Mouse (Mus musculus) spleen, postnatal 4 days (tissue): Measurements from ENCODE around the gene Bicc1.

Source experiments
- DNase-seq, 2 experiments: peaks; one replicate each; pipeline ENCODE4 v3.0.0; 2022; ENCODE audit warnings: low spot score in 2 of 2

Gene Bicc1

DNA sequence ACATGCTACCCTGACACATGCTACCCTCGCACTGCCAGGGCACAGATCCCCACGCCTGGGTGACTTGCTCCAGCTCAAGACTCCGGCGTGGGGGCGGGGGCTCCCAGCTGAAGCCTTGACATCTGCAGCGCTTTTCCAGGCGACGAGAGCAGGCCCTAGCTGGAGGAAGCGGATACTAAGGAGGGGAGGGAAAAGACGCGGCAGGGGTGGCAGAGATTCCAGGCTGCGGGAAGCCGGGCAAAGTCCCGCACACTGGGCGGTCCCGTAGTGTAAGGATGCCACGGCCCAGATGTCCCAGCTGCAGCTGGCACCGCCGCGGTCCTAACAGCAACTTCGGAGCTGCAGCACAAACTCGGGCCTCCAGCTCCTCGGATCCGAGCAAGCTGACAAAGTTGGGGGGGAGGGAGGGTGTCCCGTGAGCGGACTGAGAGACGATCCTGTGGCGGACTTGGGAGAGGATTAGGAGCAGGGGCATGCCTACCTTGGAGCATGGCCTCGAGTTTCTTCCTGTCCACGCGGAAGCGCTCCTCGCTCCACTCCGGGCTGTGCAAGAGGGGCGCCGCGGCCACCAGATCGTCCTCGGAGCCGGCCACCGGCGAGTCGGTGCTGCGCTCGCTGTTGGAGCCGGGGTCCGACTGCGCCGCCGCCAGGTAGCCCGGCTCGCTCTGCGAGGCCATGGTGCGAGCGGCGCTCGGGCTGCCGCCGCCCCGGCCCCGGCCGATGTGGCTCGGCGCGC lies 392 bp downstream of the Bicc1 start:
- DNase-seq: no peak

DNA sequence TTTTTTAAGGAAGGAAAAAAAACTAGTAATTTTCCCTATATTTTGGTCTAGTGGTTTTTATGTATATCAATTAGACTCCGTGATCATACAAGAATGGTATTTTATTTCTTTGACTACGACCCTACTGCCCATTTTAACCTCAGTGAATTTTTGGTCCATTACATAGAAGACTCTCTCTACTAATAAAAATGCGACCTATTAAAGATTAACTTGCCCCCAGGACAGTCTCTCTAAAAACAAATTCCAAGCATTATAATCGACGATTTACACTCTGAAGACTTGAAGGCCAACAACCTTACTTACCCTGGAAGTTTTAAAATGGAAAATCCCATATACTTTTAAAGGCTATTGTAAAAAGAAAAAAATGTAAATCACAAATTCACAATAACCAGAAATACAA lies 2.9 kb downstream of the Bicc1 start:
- no peak for DNase-seq

DNA sequence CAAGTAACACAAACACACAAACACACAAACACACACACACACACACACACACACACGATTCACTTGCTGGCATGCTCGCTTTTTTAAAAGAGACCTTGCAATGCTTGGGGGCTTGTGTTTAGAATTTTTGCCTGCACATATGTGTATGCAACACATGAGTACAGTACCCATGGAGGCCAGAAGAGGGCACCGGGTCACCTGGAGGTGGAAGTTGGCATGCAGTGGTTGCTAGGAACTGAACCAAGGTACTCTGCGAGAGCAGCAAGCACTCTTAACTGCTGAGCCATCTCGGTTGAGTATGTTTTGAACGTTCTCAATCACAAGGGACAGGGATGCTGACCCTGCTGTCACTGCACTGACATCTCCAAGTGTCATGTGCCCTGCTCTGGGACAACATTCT lies 5.9 kb downstream of the Bicc1 start:
- DNase-seq: no peak

DNA sequence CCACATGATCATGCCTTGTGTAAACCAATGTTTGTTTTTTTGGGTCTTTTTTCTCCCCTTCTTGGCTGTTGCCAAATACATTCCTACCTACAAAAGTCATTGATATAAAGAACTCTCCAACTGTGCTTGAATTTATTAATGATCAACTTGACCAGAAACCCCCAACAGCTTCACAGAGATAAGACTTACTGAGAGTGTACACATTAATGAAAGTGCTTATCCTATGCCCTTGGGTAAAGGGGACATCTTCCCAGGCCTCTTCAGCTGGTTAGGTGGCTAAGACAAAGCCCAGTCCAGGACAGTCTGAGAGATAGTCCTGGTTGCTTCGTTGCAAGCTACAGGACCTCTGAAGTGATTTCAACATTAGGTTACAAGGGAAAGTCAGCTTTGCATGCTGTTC lies 6.4 kb downstream of the Bicc1 start:
- no peak for DNase-seq

DNA sequence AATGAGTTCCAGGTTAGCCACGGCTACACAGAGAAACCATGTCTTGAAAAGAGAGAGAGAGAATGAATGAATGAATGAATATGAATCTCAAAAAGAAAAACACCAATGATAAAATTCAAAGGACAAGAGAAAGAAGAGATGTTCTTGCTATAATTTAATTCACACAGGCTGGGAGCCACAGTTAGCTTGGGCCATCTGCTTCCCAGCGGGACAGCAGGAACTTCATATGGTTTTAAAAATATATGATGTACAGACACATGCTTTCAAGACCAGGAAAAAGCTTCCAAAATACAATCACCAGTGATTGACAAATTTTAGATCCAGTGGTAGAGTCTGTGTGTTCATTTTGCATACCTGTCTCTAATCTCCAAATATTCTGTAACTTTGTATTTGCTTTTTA lies 9.0 kb downstream of the Bicc1 start:
- DNase-seq: no peak

DNA sequence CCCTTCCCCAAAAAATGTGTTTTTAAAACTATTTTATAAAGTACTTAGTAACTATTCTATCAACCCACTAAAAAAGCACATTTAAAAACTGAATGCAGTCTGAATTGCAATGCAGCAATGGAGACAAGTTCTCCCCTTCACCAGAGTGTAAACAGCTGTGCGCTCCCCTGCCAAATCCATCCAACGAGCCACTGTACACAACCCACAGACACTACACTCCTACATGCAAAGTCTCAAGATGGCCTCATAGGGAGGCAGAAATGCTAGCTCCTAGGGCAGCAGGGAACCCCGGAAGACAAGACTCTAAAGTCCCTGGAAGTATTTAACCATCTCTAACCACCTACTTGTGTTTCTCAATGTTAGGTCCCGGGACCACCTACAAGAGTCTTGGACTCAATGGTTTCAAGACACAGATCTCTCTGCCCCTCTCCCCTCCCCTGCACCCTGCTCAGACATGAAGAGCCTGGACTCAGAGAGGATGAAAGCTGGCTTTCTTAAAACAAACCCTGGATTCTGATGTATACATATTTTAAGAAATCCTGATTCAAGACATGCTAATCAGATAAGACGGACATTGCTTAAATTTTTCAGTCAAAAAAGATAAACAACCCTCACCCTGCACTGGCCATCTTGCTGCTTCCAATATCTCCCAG lies 10.4 kb downstream of the Bicc1 start:
- no peak for DNase-seq

DNA sequence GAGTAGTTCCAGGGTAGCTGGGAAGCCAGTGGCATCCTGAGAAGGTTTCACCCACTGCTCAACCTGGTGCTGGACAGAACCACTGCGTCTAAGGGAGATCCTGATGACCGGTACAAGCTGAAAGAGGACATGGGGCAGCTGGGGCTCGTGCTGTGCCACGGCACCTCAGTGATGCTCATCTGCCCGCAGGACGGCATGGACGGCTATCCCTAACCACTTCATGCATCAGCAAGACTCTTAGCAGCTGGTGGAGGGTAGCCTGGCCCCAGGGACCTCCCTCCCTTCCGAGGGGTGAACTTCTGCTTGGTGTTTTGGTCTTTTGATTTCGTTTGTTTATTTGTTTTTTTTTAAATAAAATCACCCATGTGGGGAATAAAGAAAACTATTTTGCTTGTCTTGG lies 11.3 kb downstream of the Bicc1 start:
- DNase-seq: no peak

DNA sequence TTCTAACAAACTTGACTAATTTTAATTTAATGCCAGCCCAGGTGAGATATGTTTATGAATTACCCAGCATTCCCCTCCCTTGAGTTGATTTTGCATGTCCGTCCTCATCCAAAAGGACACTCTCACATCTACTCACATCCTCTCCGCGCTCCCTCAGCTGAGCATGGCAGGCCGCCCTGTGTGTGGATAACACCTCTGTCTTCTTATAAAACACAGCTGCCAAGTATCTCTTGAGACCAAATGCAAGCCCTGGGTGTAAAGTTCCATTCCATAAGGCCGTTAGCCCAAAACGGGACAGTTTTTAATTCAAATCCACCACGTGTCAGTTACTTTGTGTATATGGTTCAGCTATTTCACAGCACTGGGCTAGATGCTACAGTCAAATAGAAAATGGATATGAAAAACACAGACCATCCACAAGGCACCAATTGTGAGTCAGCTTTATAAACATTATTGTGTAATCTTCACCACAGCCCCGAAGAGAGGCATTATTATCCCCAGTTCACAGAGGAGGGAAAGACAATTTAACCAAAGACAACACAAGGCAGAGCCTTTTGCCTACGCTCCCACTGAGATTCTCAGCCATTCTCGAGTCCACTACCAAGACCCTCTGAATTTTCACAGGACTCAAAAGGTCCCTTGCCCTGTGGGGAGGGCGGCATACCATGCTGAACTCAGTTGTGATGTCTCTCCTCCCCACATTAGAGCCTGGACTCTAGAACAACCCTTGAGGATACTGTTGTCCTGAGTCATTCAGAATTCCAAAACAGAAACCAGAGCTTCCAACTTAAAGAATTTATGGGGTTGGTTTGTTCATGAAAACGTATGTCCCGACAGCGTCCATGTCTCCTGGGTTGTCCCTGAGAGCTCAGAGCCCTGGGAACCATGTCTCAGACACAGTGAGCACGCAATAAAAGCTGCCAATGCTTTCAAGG lies 12.6 kb downstream of the Bicc1 start:
- no peak for DNase-seq

DNA sequence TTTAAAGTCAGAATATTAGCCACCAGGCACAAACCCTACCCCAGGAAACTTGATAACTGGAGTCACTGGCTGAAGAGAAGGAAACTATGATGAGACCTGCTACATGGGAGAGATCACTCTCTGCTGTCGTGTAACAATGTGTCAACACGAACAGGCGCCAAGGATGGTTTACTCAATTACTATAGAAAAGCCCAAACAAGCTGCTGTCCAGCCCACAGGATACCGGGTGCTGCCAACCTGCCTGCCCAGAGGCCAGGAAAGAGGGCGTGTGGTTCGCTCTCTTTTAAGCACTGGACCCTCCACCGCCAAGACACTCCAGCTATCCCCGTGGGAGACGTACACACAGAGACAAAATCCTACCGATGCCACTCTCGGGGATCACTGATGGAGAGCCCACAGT lies 13.7 kb downstream of the Bicc1 start:
- no peak for DNase-seq

DNA sequence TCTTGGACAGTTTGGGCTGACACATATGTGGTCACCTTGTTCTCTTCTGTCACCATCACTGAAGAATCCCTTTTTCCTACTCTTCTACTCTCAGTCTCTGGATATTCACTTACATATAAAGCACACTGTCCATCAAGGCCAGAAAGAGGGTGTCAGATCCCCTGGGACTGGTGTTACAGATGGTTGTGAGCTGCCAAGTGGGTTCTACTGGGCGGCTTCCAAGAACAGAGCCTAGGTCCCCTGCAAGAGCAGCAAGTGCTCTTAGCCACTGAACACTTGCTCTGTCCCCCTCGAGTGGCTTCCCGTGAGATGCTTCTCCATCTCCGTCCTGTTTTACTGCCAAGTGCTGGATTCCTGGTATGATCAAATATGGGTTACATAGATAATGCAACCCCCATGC lies 15.3 kb downstream of the Bicc1 start:
- no peak for DNase-seq

DNA sequence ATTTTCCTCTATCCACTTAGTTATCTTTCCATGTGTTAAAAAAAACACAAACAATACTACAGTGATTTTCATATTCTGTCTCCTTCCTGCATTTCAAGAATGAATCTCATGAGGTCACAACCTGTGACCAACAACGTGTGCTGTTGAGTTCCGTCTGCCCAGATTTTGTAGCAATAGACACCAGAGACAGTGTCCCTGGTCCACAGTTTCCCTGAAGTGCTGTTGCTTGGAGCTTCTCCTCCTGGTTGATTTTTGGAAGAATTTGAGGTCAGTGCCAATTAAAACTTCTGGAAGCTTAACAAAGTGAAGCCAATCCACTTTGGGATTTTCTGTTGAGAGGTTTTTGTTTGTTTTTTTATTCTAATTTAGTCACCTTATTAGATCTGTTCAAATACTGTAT lies 16.9 kb downstream of the Bicc1 start:
- DNase-seq: no peak

DNA sequence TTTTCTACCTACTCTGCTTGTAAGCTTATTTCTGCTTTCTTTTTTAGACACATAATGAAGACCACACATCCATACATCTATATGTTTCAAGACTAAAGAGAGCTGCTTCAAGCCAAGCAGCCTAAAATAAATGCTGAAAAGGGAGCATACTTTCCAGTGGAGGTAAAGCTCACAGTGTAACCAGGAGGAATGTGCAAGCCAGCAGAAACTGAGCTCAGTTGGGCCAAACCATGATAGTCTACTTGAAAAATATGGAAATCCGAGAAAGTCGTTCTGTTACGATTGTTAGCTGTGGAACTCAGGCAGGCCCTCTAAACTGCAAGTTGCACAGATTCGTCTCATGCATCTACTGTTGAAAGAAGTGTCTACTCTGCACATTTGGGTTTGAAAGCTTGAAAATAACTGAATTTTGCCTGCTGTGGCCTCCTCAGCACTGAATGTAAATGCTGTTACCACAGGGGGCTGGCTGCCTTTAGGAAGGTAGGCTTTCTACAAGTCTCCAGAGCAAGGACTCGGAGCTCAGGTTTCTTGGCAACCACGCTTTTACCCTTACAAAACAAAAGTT lies 19.1 kb downstream of the Bicc1 start:
- no peak for DNase-seq

DNA sequence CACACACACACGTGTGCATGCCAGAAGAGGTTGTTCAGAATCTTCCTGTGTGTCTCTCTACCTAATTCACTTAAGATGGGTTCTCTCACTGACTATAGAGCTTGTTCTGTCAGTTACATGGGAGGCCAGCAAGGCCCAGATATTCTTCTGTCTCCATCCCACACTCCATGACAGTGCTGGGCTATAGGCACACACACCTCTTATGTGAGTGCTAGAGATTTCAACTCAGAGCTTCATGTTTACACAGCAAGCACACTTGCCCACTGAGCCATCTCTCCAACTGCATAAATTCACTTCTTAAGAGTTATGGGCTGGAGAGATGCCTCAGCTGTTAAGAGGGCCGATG lies 20.7 kb downstream of the Bicc1 start:
- no peak for DNase-seq

DNA sequence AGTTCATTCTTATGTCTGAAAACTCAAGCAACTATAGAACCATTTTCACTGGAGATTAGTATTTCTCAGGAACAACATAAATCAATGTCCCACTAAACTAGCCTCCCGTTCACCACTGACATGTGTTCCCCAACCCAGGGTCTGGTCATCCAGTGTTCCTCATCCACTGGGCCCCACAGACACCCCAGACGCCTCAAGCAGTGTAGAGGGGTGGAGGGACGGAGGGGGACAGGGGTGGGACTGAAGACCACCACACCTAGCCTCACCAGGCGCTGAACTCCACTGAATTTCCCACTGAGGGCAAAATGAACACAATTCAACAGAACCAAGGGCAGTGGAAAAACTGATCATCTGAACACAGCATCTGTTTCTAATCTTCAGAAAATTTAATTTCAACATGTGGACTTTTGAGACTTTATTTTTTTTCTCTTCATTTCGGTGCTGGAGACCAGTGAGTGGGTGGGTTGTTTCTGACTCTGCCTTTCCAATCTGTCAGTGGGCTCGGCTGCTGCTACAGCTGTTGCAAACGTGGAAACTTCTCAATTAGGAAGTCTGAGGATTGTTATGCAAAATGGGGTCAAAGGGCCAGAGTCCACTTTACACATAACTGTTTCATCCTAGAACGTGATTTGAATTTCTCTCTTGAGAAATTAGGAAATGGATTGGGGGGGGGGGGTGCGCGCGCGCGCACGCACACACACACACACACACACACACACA lies 21.2 kb downstream of the Bicc1 start:
- DNase-seq: no peak

DNA sequence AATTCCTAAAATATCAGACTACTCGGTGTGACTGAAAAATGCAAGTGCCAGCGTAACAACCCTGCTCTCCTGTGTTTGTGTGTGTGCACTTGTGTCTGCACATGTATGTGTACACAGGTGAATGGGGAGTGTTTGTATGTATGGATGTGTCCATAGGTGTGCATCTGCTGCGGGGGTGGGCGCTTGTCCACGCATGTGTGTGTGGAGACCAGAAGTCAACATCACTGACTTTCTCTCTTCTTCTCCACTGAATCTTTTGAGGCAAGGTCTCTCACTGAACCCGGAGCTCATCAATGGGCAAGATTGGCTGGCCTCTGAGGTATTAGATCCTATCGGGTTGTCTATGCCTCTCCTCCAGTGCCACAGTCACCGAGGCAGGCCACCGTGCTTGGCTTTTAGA lies 21.9 kb downstream of the Bicc1 start:
- DNase-seq: no peak

DNA sequence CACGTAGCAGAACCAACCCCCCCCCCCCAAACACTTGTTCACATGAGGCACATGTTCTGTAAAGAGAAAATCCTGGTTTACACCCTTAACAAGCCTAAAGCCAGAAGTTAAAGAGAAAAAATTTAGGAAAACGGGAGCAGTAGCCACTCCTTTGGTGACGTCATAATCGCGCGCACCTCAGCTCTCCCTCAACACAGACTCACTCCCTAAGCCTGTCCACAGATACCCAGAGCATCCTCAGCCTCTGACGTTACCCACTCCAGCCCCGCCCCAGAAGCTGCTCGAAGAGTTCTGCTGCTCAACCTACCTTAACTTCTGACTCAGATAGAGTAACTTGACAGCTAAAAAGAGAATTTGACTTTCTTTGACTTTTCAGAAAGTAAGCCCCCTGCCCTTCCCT lies 28.2 kb downstream of the Bicc1 start:
- DNase-seq: no peak

DNA sequence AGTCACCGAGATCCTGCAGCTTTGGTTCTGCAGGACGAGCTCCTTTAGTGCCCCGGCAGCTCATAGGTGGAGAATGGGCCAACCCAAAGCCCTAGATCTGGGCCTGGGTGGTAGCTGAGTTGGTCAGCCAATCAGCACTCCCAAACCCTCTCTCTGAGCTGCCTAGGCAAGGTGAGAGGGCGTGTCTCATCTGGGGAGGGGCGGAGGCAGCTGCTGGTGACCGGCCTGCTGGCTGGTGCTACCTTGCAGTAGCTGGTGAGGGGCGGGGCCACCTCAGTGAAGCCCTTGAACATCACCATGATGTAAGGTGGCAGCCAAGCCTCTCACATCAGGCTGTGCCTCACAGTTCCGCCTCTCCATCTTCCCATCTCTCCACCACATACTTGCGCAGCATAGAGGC lies 29.2 kb downstream of the Bicc1 start:
- DNase-seq: no peak

DNA sequence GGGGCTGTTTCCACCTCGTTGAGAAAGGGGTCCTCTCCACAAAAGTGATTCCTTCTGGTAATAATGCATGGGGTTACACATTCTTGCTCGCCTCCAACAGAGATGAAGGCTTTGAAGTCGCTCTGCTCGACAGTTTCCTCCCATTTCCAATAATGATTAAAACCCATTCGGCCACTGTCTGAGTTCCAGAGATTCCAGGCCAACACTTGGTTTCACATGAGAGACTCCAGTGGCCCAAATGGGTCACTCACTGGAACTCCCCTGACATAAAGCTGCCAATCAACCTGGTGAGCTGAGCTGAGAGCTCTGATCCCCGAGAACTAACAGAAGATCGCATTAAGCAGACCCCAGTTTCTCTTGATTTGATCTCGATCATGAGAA lies 31.6 kb downstream of the Bicc1 start:
- no peak for DNase-seq

DNA sequence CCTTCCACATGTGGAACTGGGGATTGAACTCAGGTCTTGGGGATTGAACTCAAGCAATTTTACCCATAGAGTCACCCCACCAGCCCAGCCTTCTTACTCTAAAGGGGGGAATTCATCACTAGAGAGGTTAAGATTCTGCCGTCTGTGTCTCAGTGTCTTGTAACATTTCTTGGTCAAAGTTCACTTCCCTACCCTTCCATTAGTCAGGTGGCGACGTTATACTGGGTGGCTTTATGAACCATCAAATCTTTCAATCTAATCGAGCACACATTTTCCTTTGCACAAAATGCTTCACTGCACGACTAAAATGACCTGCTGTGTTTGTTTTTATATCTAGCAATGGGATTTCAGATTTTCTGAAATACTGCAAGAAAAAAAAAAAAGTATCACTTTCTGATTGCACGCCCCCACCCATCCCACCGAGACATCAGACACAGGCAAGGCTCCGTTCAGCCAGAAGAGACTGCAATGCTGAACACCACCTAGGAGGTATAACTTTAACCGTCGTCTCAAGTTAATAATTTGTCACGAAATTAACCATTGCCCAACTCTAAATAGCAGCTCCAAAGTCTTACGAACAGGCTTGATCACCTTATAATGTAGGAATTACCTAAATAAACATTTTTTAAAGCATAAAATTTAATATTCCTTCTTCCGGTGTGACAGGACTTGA lies 32.1 kb downstream of the Bicc1 start:
- DNase-seq: no peak

DNA sequence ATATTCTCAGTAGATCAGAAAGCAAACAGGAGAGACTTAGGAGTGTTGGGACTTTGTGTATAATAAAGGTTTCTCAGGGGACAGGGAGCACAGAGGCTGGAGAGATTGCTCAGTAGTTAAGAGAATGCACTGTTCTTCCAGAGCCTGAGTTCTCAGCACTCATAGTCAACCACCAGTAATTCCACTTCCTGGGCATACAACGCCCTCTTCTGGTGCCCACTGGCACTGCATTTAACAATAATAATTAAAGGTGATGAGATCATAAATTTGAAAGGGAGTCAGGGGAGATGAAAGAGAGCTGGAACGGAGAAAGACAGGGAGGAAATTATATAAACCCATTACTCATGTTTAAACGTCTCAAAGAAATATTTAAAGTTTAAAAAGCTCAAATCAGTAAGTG lies 35.5 kb downstream of the Bicc1 start:
- no peak for DNase-seq

DNA sequence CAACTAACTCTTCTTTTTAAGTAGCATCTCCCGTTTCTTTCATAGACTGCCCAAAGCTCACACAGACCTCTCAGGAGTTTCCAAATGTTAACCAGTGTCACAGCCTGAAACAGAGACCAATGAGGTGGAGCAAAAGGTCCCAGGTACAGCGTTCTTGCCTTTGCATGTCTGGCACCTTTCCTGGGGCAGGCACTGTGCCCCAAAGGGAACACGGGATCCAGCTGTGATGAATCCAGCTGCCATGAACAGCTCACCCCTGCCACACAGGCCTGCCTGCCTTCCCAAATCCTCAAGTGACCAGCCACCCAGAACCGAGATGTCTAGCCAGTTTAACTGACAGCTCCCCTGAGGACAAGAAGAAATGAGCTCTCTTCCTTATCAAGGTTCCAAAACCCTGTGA lies 36.1 kb downstream of the Bicc1 start:
- DNase-seq: no peak
